Mouse (Mus musculus) frontal cortex, postnatal 14 days (tissue): ENCODE results near the gene Arl16.

Source experiments
- DNase-seq, 2 experiments: peaks; one replicate each; pipeline ENCODE4 v3.0.0; 2022; ENCODE audit warnings: low spot score in 2 of 2

Arl16 gene

DNA sequence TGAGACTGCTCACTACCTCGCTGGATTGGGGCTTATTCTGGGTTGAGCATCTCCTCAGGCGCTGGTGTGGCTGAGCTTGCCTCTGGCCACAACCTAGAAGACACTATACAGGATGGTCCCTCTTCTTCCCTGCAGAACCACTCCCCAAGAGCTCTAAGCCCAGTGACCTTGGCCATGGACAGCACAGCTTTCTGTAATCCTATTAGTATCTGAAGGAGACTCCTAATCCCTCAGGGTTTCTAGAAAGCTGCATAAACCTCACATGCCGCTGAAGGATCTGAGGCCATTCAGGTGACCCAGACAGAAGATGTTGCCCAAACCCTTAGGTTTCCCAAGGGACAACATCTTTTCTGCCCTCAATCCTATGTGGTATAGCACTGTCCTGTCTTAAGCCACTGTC lies 15.2 kb downstream of the Arl16 start:
- no peak for DNase-seq

DNA sequence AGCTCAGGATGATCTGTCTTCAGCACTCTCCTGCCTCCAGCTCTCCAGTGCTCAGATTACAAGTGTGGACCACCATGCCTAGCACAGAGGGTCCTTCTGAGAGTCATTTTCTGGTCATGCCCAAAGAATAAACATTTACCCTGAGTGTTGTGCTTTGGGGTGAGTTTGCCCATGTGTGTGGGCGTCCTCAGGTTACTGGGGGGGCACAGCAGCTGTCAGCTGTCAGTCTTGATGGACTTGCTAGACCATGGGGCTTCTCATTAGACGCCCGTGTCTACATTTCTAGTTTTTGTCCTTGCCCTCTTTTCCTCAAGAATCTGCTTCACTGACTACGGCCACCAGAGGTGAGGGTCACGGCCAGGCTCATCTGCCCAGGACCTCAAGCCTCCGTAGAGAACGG lies 20.2 kb downstream of the Arl16 start:
- no peak for DNase-seq

DNA sequence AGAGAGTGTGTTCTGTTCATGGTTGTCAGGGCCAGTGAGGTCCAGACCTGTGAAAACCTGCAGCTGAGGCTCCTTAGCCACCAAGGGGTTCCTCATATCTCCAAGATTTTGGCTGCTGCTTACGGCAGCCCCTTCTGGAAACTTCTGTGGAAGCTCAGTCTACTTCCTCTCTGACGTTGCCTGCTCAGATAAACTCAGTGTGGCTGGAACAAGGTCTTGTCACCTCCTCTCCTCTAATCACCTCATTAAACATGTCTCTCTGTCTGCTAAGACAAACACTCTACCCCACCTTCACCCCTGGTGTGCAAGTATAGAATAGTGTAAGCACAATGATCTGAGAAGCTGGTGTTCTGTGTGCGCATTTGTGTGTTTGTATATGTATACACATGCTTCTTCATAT lies 21.9 kb downstream of the Arl16 start:
- no peak for DNase-seq

DNA sequence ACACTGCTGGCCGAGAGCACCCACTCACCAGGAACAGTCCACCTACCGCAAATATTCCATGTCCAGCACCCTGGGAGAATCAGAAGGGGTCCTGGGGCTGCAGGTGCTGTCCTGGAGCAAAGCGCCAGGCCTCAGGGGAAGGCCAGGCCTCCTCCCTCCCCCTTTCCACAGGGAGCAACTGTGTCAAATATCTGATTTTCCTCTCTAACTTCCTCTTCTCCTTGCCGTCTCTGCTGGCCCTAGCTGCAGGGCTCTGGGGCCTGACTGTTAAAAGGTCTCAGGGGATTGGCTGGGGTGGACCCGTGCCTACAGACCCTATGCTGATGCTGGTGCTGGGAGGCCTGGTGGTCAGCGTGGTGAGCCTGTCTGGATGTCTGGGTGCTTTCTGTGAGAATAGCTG lies 23.3 kb downstream of the Arl16 start:
- DNase-seq = no peak

DNA sequence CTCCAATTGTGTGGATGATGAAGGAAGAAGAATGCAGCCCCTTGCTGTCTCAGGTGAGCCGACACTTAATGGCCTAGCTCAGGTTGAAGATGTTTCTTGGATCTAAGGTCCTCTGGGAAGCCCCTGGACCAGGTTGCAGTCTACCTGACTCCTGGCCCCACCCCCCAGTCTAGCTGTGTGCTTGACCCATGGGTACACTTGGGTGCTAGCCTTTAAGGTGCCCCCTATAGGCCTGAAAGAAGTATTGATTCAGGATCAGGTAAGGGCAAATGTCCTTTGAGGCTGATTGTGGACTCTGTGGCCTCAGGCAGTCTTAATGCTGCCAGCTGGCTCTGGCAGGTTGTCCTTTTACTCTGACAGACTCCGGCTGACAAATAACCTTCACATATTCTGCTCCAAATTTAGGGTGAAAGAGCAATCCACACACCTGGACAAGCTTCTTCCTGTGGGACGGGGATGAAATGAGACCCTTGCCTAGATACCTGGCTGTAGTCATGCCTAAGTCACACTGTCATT lies 24.6 kb downstream of the Arl16 start:
- no peak for DNase-seq

DNA sequence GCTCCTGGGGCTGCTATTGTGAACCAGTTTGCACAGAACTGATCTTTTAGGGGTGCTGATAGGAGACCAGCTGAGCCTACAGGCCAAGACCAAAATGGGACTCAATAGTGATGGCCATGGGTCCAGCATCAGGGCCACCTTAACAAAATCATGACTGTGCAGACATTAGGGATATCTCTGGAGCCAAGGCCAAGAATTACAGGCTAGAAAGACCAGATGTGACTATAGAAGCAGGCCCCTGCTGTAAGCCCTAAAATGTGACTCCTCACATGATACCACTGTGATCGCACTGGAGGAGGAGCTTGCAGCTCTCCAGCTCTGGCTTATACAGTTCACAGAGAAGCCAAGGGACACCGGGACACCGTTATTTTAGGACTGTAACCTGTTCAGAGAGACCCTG lies 25.1 kb downstream of the Arl16 start, which contains the start of gene Tspan10:
Gene Tspan10, plus strand, starts transcription at position 301 of the 400 bp plus-strand sequence.
- DNase-seq = no peak

DNA sequence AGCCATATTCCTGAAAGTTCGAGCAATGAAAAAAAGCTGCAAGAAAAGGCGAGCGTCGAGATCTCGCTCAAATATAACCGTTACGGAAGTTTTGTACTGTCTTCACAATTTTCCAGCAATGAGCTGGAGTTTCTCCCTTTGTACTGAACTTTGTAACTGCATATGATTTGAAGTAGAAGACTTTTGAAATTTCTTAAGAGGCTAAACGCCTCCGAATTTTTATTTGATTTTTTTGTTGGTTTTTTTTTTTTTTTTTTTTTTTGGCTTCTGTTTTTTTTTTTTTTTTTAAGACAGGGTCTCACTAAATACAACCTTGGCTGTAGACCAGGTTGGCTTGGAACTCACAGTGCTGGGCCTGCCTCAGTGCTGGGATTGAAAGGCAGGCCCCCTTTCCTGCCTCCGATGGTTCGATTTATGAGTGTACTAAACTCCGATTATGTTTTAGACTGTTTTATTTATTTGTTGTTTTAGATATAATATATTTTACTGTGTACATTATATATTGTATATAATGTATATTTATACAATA lies 29.5 kb downstream of the Arl16 start:
- no peak for DNase-seq

DNA sequence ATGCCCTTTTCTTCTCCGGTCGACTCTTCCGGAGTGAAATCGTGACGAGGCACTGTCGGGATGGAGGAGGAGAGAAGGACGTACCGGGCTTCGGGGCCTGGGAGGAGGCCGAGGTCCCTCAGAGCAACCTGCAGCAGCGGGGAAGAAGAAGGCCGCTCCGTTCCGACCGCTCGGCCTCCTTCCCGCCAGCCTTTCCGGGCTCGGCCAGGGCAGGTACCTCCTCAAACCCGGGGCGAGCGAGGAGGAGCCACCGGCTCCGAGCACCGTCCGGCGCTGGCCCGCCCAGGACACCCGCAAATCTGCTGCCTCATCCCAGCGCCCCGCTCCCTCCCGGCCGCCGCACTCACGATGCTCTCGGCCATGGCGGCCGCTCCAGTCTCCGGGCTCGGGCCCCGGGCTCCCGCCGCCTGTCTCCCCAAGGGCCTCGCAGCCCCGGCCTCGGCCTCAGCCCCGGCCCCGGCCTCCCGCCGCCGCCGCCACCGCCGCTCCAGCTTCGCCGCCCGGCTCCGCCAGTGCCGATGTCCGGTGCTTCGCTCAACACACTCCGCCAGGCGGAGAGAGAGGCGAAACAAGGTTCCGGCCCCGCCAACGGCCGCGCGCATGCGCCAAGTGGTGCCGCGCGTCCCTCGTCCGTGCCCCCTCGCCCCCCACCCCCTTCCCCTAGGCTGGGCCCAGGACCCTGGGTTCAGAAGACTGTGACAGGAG lies 30.1 kb downstream of the Arl16 start, which contains the start of gene Nploc4:
Gene Nploc4, minus strand, starts transcription at position 557 of the 705 bp plus-strand sequence.
- peak; percentile 64 to 75 for DNase-seq

DNA sequence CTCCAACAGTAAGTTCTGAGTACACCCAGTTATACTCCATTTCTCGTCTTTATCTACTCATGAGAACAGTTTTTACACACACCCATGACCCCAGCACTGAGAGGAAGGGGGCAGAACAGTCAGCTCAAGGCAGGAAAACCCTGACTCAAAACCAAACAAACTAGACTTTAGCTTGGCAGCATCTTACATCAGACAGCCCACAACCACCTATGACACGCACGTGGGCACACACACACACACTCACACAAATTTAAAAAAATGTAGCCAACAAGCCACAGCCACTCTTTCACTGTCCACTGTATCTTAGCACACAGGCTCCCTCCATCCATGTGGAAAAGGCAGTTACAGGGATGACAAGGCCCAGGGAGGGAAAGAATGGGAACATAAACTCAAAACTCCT lies 40.7 kb downstream of the Arl16 start:
- no peak for DNase-seq

DNA sequence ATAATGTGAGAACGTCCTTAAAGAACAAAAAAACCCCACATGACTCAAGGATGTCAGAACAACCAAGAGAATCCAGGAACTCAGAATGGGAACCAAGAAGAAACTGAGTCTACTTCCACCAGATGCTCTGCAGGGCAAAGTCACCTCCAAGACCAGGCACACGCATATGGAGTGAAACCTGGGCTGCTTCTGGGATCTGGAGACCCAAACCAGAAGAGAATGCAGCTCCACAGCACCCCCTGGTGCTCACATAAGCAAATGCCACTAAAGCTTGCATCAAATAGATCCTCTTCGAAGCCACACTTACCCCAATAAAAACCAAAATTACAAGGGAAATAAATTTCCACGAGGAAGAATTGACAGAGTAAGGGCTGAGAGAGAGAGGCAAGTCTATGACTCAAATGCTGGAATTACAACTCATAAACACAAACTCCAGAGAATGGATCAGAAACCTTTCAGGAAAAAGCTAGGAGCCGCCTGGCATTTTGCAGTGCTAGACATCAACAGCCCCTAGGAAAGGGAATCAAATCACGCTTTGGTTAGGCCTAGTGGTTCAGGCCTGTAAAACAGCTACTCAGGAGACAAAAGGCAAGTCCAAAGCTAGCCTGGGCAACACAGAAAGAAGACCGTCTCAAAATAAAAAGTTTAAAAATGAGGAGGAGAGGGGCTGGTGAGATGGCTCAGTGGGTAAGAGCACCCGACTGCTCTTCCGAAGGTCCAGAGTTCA lies 43.7 kb downstream of the Arl16 start:
- peak in 1 of 2 experiments; percentile 48 for DNase-seq

DNA sequence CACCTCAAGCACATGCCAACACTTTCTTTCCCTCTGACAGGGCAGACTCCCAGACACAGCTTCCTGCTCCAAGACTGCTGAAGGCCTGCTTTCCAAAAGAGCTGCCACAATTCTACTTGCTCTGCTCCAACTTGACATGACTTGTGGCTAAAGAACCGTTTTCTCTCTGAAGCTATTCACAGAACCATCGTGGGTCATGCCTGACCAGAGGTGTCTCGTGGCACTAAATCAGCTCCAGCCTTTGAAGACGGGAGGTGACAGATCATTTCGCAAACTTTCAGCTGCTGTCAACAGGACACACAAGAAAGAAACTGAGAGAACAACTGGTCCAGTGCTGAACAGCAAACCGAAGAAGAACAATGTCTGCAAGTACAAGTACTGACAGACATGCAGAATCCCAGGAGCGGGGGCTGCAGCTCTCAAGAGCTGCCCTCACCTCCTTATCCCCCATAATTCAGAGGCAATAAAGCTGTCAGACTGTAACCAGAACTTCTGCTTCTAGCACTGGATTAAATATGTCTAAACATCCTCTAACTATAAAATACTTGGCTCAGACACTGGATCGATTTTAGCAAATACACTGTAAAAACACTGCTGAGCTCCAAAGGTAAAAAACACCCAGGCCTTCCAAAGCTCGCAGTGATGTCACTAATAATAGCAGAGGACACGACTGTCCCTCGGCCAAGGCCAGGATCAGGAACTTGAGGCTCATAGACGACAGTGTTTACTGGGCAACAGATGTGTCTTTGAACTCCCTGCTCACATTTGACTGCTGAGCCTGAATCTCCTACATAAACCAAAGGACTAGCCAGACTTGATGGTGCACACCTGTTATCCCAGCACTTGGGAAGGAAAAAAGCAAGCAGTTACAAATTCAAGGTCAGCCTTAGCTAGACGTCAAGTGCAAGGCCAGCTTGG lies 44.5 kb downstream of the Arl16 start:
- DNase-seq = no peak

DNA sequence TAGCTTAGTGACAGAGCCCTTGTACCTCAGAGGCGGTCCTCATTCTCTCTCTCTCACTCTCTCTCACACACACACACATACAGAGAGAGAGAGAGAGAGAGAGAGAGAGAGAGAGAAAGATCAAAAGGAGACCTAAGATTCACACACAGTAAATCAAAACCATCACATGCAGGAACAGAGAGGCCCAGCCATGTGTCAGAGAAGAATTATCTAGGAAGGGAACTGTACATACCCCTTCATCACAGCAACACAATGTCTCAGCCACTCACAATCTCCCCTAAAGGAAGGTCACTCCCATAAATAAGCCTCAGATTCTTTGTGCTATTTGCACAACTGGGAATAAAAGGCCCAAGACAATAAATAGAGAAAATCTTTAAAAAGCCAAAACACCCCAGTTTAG lies 48.8 kb downstream of the Arl16 start:
- DNase-seq = no peak

DNA sequence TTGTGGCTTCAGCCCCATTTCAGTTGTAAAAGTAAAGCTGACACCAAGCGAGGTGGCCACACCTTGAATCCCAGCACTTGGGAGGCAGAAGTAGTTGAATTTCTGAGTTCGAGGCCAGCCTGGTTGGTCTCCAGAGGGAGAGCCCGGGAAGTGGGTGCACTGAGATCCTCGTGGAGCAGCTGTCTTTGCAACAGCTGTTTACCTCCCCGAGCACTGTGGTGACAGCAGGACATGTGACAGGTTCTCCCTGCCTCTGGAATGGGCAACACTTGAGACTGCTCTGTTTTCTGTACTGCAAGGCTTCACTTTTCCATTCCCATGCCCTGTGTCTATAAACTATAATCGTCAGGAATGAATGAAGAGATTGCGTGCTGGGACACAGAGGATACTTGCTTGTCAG lies 49.6 kb downstream of the Arl16 start:
- no peak for DNase-seq
